Mouse (Mus musculus): ENCODE results near the gene B4galt1.

- no peak for TF ChIP-seq CTCF (IDR thresholded peaks at IDR 0.05; ENCODE audit: low read depth, low read length)
- no peak for TF ChIP-seq POLR2AphosphoS5 (IDR thresholded peaks at IDR 0.05; ENCODE audit: insufficient replicate concordance, low read depth, low read length)
- TF ChIP-seq TAL1 (conservative IDR thresholded peaks at IDR 0.05; ENCODE audit: low read depth, low read length): no peak
These were observed 44.8 kb upstream of the B4galt1 start for GRCm38 (mm10) chr4:40898476-40899044.

All from G1E (cell line).